Mouse (Mus musculus): ENCODE results near the gene Lifr. TPM values are rescaled to one million over a fixed set of nuclear protein-coding genes. Genes with fewer than 3 reads are reported as not detected.

The Lifr gene
- total RNA-seq, 2 experiments from 2014 or later, result 49.9 to 61.3 TPM

DNA sequence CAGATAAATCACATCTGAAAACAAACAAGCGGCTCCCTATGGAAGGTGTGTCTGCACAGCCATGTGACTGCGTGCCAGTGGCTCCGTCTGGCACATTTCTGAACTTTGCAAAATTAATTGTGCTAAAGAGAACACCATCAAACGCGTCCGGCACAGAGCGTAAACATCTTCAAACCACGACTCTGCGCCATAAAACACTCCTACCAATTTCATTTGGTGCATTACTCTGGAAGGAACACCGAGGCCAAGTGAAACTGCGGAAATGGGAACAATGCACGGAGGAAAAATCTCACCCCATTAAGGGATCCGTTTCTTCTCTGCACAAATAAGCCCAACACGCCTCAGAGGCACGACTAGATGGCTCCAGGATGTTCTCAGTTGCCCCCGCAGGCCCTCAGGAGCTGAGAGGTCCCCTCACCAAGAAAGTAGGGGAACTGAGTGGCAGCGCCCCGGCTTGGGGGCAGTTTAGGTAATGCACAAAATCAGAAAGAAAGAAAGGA lies 38.3 kb downstream of the Lifr start:
- DNase-seq, result peak; percentile 71 to 82

DNA sequence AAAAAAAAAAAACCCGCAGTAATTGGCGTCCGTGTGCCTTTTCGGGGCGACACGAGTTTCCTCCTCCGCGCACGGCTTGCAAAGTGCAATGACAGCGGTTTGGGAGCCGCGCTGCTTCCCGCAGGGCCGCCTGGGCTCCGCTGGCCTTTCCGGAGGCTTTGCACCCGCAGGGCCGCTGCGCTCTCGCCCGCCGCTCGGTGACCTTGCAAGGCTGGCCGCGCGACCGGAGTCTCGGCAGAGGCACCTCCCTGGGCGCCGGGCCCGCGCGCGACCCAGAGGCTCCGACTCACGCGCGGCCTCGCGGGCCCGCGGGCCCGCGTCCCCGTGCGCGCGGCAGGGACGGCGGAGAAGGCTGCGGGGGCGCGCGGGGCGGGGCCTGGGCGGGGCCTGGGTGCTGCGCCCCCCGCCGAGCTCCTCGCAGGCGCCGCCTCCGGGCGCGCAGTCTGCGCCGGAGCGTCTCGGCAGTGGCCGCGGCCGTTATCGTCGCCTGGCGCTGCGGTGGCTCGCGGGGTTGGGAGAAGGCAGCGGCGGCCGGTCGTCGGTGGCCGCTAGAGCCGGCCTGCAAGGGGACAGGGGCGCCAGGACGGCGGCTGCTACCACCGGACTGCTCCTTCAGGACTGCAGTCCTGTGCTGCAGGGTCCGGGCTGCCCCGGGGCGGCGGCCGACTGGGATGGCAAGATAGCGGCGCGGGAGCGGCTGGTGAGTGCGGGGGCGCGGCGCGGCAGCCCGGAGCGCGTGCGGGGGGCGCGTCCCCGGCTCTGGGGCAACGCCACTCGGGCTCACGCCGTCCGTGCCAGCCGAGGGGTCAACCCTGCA lies 38.9 kb downstream of the Lifr start:
- DNase-seq, result peak; percentile 91 to 94

- DNase-seq, result peak in 1 of 2 experiments; percentile 70
These were observed 39.5 kb downstream of the Lifr start for GRCm38 (mm10) chr15:7129944-7130287.

DNA sequence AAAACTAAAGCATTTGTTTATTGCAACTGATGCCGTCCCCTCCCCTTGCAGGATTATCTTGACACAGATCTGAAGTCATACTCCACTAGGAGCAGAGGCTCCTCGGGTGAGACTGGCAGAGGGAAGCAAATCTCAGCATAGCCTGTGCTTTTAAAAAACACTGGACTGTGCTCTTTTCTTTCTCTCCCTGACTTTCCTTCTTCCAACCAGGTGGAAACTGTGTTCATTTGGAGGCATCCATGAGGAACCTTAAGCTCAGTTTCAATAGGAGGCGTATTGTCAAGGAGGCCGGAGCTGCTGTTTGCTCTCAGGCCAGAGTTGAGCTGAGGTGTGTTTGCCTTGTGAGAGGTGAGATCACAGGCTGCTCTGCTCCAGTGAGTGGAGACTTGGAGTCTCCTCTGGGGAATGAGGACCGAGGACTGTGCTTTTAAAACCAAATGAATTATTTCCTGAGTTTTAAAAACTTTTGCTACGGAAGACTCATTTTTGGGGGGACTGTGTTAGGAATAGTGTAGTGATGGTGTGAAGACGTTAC lies 40.3 kb downstream of the Lifr start:
- peak in 1 of 2 experiments; percentile 37 for DNase-seq

DNA sequence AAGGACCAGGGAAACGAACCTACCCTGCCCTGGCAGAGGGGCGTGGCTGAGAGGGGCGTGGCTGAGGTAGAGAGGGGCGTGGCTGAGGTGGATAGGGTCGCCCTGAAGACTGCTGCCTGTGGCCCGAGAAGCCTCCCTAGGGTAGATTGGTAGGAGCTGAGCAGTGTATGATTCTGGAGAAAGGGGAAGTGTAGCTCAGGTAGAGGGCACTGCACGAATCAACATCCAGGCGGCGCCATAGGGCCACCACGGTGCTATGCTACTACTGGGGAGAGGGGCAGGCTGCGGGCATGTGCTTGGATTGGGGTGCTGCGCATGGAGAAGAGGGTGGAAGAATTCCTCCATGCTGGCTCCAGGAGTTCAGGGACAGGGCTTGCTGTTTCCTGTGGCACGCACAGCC lies 42.3 kb downstream of the Lifr start:
- DNase-seq, result peak in 1 of 2 experiments; percentile 60

GRCm38 (mm10) chr15:7134454-7135052 lies 44.1 kb downstream of the Lifr start:
- DNase-seq, result peak; percentile 58 to 68

DNA sequence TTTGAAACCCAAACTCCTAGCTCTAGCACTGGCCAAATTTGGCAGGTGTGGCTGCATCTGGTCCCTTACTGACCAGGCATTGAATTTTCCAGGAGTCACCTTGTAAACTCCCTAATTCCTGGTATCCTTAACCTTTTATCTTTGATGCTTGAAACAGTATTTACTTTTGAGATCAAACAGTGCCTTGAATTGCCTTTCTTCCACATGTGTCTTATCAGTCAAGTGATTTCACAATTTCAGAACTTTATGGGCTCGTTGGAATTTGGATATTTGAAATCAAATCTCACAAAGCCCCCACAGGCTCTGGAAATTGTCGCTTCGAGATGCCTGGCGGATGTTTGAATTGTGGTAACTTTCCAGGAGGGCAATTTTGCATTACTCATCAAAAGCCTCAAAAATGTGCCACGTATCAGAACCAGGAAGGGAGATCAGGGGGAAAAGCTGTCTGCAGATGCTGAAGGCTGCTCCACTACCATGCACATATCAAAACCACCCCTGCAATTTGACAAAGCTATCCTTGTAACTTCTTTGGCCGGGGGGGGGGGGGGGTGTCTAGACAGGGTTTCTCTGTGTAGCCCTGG lies 45.7 kb downstream of the Lifr start:
- no peak for DNase-seq

DNA sequence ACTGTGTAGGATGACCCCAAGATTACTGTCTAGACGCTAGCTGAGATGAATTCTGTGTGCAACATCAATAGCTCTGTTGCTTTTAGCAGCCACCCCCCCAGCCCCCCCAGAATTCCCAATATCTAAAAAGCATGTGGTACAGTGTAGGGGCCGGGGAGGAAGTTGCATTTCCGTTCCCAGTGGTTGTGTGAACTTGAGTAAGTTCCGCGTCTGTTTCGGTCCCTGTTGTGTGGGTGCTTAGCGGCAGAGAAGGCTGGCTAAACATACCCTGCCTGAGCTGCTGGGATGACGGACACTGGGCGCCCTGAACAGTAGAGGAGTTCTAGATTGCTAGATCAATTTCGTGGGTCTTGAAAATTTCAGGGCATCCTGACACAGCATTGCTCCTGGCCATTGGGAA lies 46.5 kb downstream of the Lifr start:
- DNase-seq, result peak in 1 of 2 experiments; percentile 68

GRCm38 (mm10) chr15:7137607-7138006 lies 47.2 kb downstream of the Lifr start:
- DNase-seq, result no peak

GRCm38 (mm10) chr15:7138471-7138870 lies 48.1 kb downstream of the Lifr start:
- no peak for DNase-seq

GRCm38 (mm10) chr15:7140322-7140721 lies 49.9 kb downstream of the Lifr start:
- DNase-seq, result no peak

- DNase-seq, result no peak
These were observed 50.8 kb downstream of the Lifr start for GRCm38 (mm10) chr15:7141246-7141645.

DNA sequence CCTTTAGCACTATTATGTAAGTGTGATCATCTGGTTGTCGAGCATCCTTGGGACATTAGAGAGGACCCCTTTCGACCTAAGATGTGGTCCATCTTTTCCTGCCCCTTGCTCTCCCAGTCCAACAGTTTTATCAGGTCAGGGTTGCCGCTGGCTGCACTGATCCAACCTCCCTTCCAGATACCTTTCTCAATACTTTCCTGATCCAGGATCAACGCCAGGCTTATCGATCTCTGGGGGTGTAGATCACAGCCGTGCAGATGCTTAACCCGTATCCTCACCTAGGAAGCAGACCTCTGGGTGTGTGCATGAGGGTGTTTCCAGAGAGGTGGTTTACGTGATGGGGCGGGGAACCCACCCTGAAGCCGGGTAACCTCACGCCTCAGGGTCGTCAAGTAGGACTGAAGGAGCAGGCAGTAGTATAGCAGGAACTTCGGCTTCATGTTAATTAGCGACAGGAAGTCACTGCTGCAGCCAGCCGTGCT lies 53.3 kb downstream of the Lifr start:
- peak in 1 of 2 experiments; percentile 8 for DNase-seq

DNA sequence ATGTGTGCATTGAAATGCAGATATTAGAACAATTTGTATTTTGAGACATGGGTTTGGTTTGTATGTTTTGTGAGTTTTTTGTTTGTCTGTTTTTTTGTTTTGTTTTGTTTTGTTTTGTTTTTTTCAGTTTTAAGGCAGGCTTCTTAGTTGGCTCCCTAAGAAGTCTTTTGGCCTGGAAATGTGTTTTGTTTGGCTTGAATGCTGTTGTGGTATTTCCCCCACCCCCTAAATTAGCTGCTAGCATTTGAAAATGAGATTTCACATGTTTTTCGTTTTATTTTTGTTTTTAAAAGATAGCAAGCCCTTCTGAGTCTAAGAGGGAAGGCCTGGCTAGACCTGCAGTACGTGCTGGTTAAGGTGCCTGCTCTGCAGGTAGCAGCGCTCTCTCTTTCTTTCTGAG lies 54.1 kb downstream of the Lifr start:
- DNase-seq, result peak in 1 of 2 experiments; percentile 49

- DNase-seq, result peak; percentile 75 to 77
These were observed 54.5 kb downstream of the Lifr start for GRCm38 (mm10) chr15:7144942-7145341.

- DNase-seq, result no peak
These were observed 55.1 kb downstream of the Lifr start for GRCm38 (mm10) chr15:7145555-7145954.

DNA sequence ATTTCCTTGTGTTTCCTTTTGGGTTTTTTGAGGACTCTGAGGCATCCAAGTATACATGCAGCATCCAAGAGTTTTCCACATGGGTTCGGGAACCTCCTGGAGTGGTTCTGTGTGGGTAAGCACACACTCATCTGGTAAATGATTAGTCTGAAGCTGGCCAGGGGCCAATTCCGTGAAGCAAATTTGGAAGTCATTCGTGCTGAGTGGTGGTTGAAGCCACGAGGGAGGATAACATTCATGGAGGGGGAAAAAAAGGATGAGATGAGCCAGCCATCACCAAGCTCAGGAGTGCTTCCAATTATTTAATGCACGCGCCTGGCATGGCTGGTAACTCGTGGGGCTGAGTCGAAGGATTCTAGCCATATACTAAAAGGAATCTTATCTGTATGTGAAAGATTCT lies 56.1 kb downstream of the Lifr start:
- no peak for DNase-seq

DNA sequence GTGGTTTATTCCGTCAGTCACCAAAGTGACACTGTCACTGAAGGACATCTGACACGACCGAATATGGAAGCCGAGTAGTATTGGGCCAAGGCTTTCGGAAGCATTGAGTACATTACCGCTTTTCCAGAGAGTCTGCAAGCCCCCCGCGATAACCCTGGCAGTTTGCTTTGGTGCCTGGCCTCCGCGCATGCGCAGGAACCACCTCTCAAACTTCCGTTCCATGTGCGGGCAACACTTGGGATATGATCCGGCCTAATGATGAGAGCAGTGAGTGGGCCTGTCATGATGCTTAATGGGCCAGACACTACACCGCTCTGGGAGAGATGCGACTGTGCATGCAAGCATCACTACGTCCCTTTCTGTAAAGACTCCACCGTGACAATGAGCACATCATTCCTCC lies 59.4 kb downstream of the Lifr start:
- no peak for DNase-seq

- peak in 1 of 2 experiments; percentile 48 for DNase-seq
These were observed 60.2 kb downstream of the Lifr start for GRCm38 (mm10) chr15:7150591-7150990.

- DNase-seq, result no peak
These were observed 61.8 kb downstream of the Lifr start for GRCm38 (mm10) chr15:7152116-7152760.

DNA sequence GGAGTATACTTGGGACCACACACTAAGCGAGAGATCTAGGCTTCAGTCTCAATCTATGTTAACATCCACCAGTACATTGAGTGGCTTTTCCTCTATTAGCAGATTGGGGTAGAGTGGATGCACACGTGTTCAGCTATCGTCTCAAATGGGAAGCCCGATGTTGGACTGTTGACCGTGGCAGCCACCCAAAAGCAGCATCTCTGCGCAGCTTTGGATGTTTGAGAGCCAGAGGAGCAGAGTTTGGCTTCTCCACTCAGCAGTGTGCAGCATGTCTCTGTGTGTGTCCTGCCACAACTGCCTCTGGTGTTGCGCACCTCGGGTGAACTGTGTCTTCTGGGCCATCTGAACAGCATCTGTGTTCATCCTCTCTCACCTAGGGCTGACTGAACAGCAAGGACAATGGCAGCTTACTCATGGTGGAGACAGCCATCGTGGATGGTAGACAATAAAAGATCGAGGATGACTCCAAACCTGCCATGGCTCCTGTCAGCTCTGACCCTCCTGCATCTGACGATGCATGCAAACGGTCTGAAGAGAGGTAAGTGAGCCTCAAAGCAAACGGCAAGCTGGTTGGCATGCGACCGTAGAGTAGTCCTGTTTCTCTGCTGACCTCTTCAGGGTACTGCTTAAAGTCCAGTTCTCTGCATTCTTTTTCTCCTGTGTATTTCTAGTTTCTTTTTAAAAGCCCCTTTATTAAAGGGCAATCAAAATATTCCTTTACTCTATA lies 63.8 kb downstream of the Lifr start:
- DNase-seq, result peak; percentile 83 to 85

GRCm38 (mm10) chr15:7154737-7155090 lies 64.3 kb downstream of the Lifr start:
- no peak for DNase-seq

Measured in heart, adult 18-20 months (tissue).